Mouse (Mus musculus): ENCODE measurements around the gene Gm9376.

- no peak for TF ChIP-seq CTCF (IDR thresholded peaks at IDR 0.05; ENCODE audit: control insufficient read depth, insufficient read depth, insufficient replicate concordance, low read depth, low read length)
- TF ChIP-seq POLR2A (IDR thresholded peaks at IDR 0.05; ENCODE audit: control insufficient read depth, low read depth, low read length) = no peak
Observed at GRCm38 (mm10) chr14:118304560-118304959, 37.8 kb downstream of the Gm9376 start.
